Mouse (Mus musculus) frontal cortex, postnatal 14 days (tissue): Measurements from ENCODE around the gene Gps1.
A peak's percentile ranks its signal among the peaks of the same experiment; 100 is the strongest.
"Not testable (repeated sequence)": the region's sequence is repeated elsewhere in the genome, so short reads cannot be mapped to it uniquely, and the experiment has no call there.

Source experiments
- DNase-seq, 2 experiments: peaks; one replicate each; pipeline ENCODE4 v3.0.0; 2022; ENCODE audit warnings: low spot score in 2 of 2

Gps1 gene

GRCm38 (mm10) chr11:120821076-120821922 is 37.2 kb downstream of the Gps1 start:
- no peak for DNase-seq

- DNase-seq: no peak
These were observed 38.2 kb downstream of the Gps1 start for GRCm38 (mm10) chr11:120822321-120822720.

- no peak for DNase-seq
These were observed 38.9 kb downstream of the Gps1 start for GRCm38 (mm10) chr11:120822831-120823550.

- DNase-seq: peak in 1 of 2 experiments; percentile 60
These were observed 39.5 kb downstream of the Gps1 start for GRCm38 (mm10) chr11:120823551-120823947.

GRCm38 (mm10) chr11:120823956-120824786 is 40.1 kb downstream of the Gps1 start, which contains the start of gene Fasn:
Gene Fasn, minus strand, starts transcription at chr11:120824547.
- peak; percentile 97 to 98 for DNase-seq

GRCm38 (mm10) chr11:120824787-120825288 is 40.8 kb downstream of the Gps1 start:
- no peak for DNase-seq

- no peak for DNase-seq
These were observed 41.3 kb downstream of the Gps1 start for GRCm38 (mm10) chr11:120825289-120825863.

- DNase-seq: no peak
These were observed 42.2 kb downstream of the Gps1 start for GRCm38 (mm10) chr11:120826016-120826953.

GRCm38 (mm10) chr11:120828416-120828815 is 44.3 kb downstream of the Gps1 start:
- DNase-seq: no peak

- DNase-seq: no peak
These were observed 45.9 kb downstream of the Gps1 start for GRCm38 (mm10) chr11:120829757-120830532.

- DNase-seq: no peak
These were observed 46.6 kb downstream of the Gps1 start for GRCm38 (mm10) chr11:120830686-120831085.

GRCm38 (mm10) chr11:120831659-120832440 is 47.8 kb downstream of the Gps1 start:
- DNase-seq: no peak

GRCm38 (mm10) chr11:120832962-120833361 is 48.9 kb downstream of the Gps1 start:
- not testable (repeated sequence) for DNase-seq

- no peak for DNase-seq
These were observed 49.6 kb downstream of the Gps1 start for GRCm38 (mm10) chr11:120833555-120834280.
